Mouse (Mus musculus) kidney, postnatal 0 days (tissue): Measurements from ENCODE around the gene Ust. TPM values are rescaled to one million over a fixed set of nuclear protein-coding genes. Genes with fewer than 3 reads are reported as not detected.

Experiments used
- ATAC-seq: fragments of 200-750 bp; cut with Nextera tagmentation; replicated peaks from 2 replicates; pipeline ENCODE4 v1.8.0; 2017; ENCODE audit warnings: low read depth, moderate number of reproducible peaks, moderate TSS enrichment, moderate library complexity; ENCODE audit not compliant: low FRiP score
- DNase-seq: peaks from one replicate; pipeline ENCODE4 v3.0.0-alpha.2; 2016; ENCODE audit warnings: low spot score
- H3K27ac ChIP-seq: fragments of 300-500 bp; sonication (generic); 2 replicates; pipeline ENCODE4 v1.5.1; 2014; ENCODE audit warnings: mild to moderate bottlenecking
- H3K27me3 ChIP-seq: fragments of 300-500 bp; sonication (generic); 2 replicates; pipeline ENCODE4 v1.6.1; 2014; ENCODE audit warnings: low read length, mixed read lengths; ENCODE audit not compliant: insufficient read depth
- H3K36me3 ChIP-seq: fragments of 300-500 bp; sonication (generic); 2 replicates; pipeline ENCODE4 v1.6.1; 2014; ENCODE audit warnings: low read length, mixed read lengths; ENCODE audit not compliant: insufficient read depth
- H3K4me1 ChIP-seq: fragments of 300-500 bp; sonication (generic); replicated peaks from 2 replicates; pipeline ENCODE4 v1.6.1; 2014; ENCODE audit warnings: antibody characterized with exemption, low read length, mixed read lengths; ENCODE audit not compliant: insufficient read depth
- H3K4me2 ChIP-seq: fragments of 300-500 bp; sonication (generic); 2 replicates; pipeline ENCODE4 v1.6.1; 2014; ENCODE audit warnings: mild to moderate bottlenecking, low read length, moderate library complexity, mixed read lengths
- H3K4me3 ChIP-seq: fragments of 300-500 bp; sonication (generic); replicated peaks from 2 replicates; pipeline ENCODE4 v1.5.1; 2014; ENCODE audit warnings: low read depth, low read length
- H3K9ac ChIP-seq: fragments of 300-500 bp; sonication (generic); 2 replicates; pipeline ENCODE4 v1.6.1; 2014; ENCODE audit warnings: low read depth, low read length
- H3K9me3 ChIP-seq: fragments of 300-500 bp; sonication (generic); replicated peaks from 2 replicates; pipeline ENCODE4 v1.6.1; 2016; ENCODE audit warnings: low read length, inconsistent platforms, mixed read lengths
- CTCF ChIP-seq: IDR thresholded peaks from 2 replicates; pipeline ENCODE4 v1.5.1; 2016; ENCODE audit warnings: antibody characterized with exemption, low read depth, mild to moderate bottlenecking, moderate library complexity
- WGBS: fragments of 180-500 bp; shearing (Covaris S2); extraction: QIAGEN DNeasy Blood & Tissue Kit; methylation state at CpG from one replicate; pipeline ENCODE4 v1.1.7; 2014; 5-methylcytosine and 5-hydroxymethylcytosine counted together
- polyA plus RNA-seq: library from polyadenylated mRNA; unstranded; fragments of >200 nt; fragmentation: Nextera tagmentation; extraction: Ambion mirVana; gene quantifications from 2 replicates; pipeline ENCODE4 v1.2.1, GENCODE M21; 2015

Ust gene
- polyA plus RNA-seq, 1 experiment from 2014 or later = 4.5 TPM

GRCm38 (mm10) chr10:8232535-8232934, 286.1 kb downstream of the Ust start:
- whole genome bisulfite sequencing = 74% methylated on average over 6 of the region's 6 CpGs
- no peak for DNase-seq
- no peak for TF ChIP-seq CTCF

GRCm38 (mm10) chr10:8228375-8228743, 290.3 kb downstream of the Ust start:
- H3K4me3 ChIP-seq = no peak overlapping the region
- H3K27ac ChIP-seq = no peak overlapping the region
- no peaks in the 10 kb centered on the region for H3K27me3 ChIP-seq
- no peaks in the 10 kb centered on the region for H3K4me1 ChIP-seq
- no peak overlapping the region for H3K9ac ChIP-seq
- no peaks in the 10 kb centered on the region for H3K9me3 ChIP-seq
- DNase-seq = no peak
- H3K36me3 ChIP-seq = no peaks in the 10 kb centered on the region
- TF ChIP-seq CTCF = no peak
- 41% methylated on average over 3 of the region's 3 CpGs for WGBS
- no peak for ATAC-seq
- no peak overlapping the region for H3K4me2 ChIP-seq

More at GRCm38 (mm10) chr10:8232535-8232934, 286.1 kb downstream of the Ust start:
- H3K4me3 ChIP-seq = no peak overlapping the region
- H3K4me2 ChIP-seq = no peak overlapping the region
- H3K9ac ChIP-seq = no peak overlapping the region
- H3K4me1 ChIP-seq = no peaks in the 10 kb centered on the region
- H3K27me3 ChIP-seq = no peaks in the 10 kb centered on the region
- no peaks in the 10 kb centered on the region for H3K9me3 ChIP-seq
- H3K27ac ChIP-seq = no peak overlapping the region
- H3K36me3 ChIP-seq = no peaks in the 10 kb centered on the region
- ATAC-seq = no peak

- Histone ChIP-seq H3K27ac (no peak overlapping the region), H3K9me3 (no peaks in the 10 kb centered on the region), H3K9ac (no peak overlapping the region), H3K27me3 (no peaks in the 10 kb centered on the region), H3K4me2 (no peak overlapping the region), H3K36me3 (no peaks in the 10 kb centered on the region), H3K4me3 (no peak overlapping the region), H3K4me1 (no peaks in the 10 kb centered on the region)
- no peak for TF ChIP-seq CTCF
- DNase-seq (peak; percentile 69), ATAC-seq (no peak)
- 61% methylated on average over 5 of the region's 5 CpGs for WGBS
Observed at GRCm38 (mm10) chr10:8227705-8228374, 290.8 kb downstream of the Ust start.

GRCm38 (mm10) chr10:8226650-8227049, 292.0 kb downstream of the Ust start:
- no peak for ATAC-seq
- Histone ChIP-seq H3K9me3 (no peaks in the 10 kb centered on the region), H3K4me1 (no peaks in the 10 kb centered on the region), H3K9ac (no peak overlapping the region), H3K27ac (no peak overlapping the region), H3K36me3 (no peaks in the 10 kb centered on the region), H3K27me3 (no peaks in the 10 kb centered on the region), H3K4me2 (no peak overlapping the region), H3K4me3 (no peak overlapping the region)
- TF ChIP-seq CTCF = no peak
- DNase-seq = no peak
- WGBS = 62% methylated on average over 3 of the region's 3 CpGs

- Histone ChIP-seq H3K4me1 (no peaks in the 10 kb centered on the region), H3K27ac (no peak overlapping the region), H3K9ac (no peak overlapping the region), H3K36me3 (no peaks in the 10 kb centered on the region), H3K4me3 (no peak overlapping the region), H3K4me2 (no peak overlapping the region), H3K27me3 (no peaks in the 10 kb centered on the region), H3K9me3 (no peaks in the 10 kb centered on the region)
- DNase-seq (no peak), ATAC-seq (no peak)
- 88% methylated on average over 2 of the region's 2 CpGs for WGBS
- no peak for TF ChIP-seq CTCF
Observed at GRCm38 (mm10) chr10:8224641-8225040, 294.0 kb downstream of the Ust start.

- Histone ChIP-seq H3K4me1 (no peaks in the 10 kb centered on the region), H3K4me3 (no peak overlapping the region), H3K9ac (no peak overlapping the region), H3K4me2 (no peak overlapping the region), H3K27me3 (no peaks in the 10 kb centered on the region), H3K9me3 (no peaks in the 10 kb centered on the region), H3K36me3 (no peaks in the 10 kb centered on the region), H3K27ac (no peak overlapping the region)
- WGBS = 59% methylated on average over 8 of the region's 8 CpGs
- ATAC-seq (no peak), DNase-seq (no peak)
- TF ChIP-seq CTCF = no peak
Observed at GRCm38 (mm10) chr10:8224046-8224445, 294.6 kb downstream of the Ust start.

DNA sequence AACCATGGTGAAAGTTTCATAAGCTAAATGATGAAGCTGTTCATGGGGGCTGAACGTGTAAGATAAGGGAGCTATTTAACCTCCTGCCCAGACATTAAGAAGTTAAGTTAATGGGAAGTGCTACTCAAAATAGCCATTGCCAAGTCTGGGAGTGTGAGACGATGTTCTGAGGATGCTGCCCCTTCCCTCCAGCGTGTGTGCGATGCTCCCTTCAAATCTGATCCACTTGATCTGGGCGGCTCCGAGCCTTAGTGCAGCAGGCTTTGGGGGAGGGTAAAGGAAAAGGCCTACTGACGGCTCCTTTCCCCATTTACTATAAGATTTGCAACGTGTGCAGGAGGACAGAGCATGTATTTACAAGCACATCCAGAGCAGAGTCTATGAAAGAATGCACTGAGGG, 301.7 kb downstream of the Ust start:
- no peak for TF ChIP-seq CTCF
- ATAC-seq = no peak
- Histone ChIP-seq H3K9me3 (no peaks in the 10 kb centered on the region), H3K4me1 (peaks cover 19% of the 10 kb centered on the region), H3K4me2 (no peak overlapping the region), H3K27ac (no peak overlapping the region), H3K9ac (no peak overlapping the region), H3K4me3 (no peak overlapping the region), H3K36me3 (no peaks in the 10 kb centered on the region), H3K27me3 (no peaks in the 10 kb centered on the region)
- 18% methylated on average over 8 of the region's 8 CpGs for WGBS
- DNase-seq = no peak
